Mouse (Mus musculus): ENCODE data around the gene 4931409K22Rik. TPM values are rescaled to one million over a fixed set of nuclear protein-coding genes. Genes with fewer than 3 reads are reported as not detected.

4931409K22Rik gene
- total RNA-seq, 2 experiments from 2014 or later: not detected

DNA sequence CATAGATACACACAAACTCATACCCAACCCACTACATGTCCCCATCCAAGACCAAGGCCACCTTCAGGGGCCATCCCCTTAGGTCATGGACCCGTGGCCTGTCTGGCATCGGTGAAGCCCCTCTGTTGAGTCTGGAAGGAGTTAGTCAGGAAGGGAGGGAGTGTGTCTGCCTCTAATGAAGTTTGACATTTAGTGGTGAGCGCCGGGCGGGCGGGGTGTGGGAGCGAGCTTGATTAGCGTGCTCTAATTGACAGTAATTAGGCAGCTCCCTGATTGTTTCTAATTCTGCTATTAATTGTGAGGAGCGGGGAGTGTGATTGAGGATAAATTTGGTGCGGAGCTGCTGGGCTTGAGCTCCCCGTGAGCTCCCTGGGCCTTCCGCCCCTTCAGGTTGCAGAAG lies 59.1 kb downstream of the 4931409K22Rik start:
- DNase-seq: no peak

DNA sequence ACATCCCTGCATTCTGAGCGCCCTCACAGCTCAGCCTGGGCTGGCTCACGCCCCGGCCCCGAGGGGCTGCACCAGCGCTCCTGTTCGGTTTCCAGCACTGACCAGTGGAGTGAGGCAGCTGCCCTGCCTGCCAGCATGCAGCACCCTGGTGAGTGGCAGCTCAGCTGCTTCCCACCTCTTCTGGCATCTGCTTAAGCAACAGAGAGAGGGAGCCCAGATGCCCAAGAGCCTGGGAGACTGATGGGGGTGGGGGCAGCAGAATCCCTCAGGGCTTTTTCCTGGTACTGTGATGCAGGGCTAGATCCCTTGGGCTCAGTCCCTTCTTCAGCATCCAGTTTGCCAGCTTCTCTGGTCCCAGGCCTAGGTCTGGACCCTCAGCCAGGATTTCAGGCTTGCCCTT lies 59.9 kb downstream of the 4931409K22Rik start:
- no peak for DNase-seq

DNA sequence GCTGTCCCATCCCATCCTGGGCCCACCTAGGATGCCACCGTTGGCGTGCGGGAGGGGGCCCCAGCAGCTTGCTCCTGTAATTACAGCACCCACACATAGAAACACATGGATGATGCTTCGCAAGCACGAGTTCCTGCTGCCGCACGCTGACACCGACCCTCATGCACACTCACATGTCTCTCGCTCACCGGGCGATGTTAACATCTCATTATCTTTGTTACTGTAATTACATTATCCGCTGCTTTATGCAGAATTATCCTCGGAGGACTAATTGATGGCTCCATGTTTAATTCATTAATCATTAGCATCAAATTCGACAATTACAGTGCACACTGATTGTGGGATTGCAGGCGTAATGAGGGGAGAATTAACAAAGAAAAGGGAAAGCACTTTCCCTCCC lies 61.6 kb downstream of the 4931409K22Rik start:
- DNase-seq: no peak

Small RNA genes lying within 50 kb of the gene (microRNA-seq; reads per million reads assigned to microRNA genes)
- gene Mir671: 1,547 to 2,368 reads per million in 2 experiments

Other genes starting within 250 kb of the 4931409K22Rik start
- gene Kcnh2, start 205.2 kb downstream of the 4931409K22Rik start, total RNA-seq (2021): 10 to 100 TPM; 21.3 to 23.7 TPM
- gene Nos3, start 192.0 kb downstream of the 4931409K22Rik start, total RNA-seq (2021): 1 to 10 TPM; 6.1 to 6.4 TPM
- 1 to 10 TPM; 3.0 to 4.2 TPM for gene Atg9b, start 164.7 kb downstream of the 4931409K22Rik start, total RNA-seq (2021)
- 10 to 100 TPM; 51.9 to 58.7 TPM for gene Abcb8, start 163.1 kb downstream of the 4931409K22Rik start, total RNA-seq (2021)
- under 1 TPM in 1 of 2 experiments, not detected in 1; 0.23 TPM for gene Asic3, start 143.4 kb downstream of the 4931409K22Rik start, total RNA-seq (2021)
- 100 to 1,000 TPM; 122 TPM for gene Cdk5, start 133.3 kb downstream of the 4931409K22Rik start, total RNA-seq (2021)
- 10 to 100 TPM; 25.6 to 33.2 TPM for gene Slc4a2, start 133.0 kb downstream of the 4931409K22Rik start, total RNA-seq (2021)
- 100 to 1,000 TPM; 121 to 144 TPM for gene Fastk, start 111.5 kb downstream of the 4931409K22Rik start, total RNA-seq (2021)
- 10 to 100 TPM; 18.6 to 19.8 TPM for gene Tmub1, start 109.0 kb downstream of the 4931409K22Rik start, total RNA-seq (2021)
- 100 to 1,000 TPM; 635 to 641 TPM for gene Agap3, start 104.6 kb downstream of the 4931409K22Rik start, total RNA-seq (2021)
- not detected for gene Gbx1, start 29.6 kb downstream of the 4931409K22Rik start, total RNA-seq (2021)
- under 1 TPM in 1 of 2 experiments, not detected in 1; 0.25 TPM for gene Asb10, start 15.8 kb downstream of the 4931409K22Rik start, total RNA-seq (2021)
- 10 to 100 TPM; 74.5 to 77.3 TPM for gene Abcf2, start 20.7 kb upstream of the 4931409K22Rik start, total RNA-seq (2021)
- gene Chpf2, start 29.9 kb upstream of the 4931409K22Rik start, total RNA-seq (2021): 10 to 100 TPM; 58.0 to 61.2 TPM
- gene Smarcd3, start 67.6 kb upstream of the 4931409K22Rik start, total RNA-seq (2021): 10 to 100 TPM; 88.0 to 89.8 TPM
- gene Nub1, start 128.7 kb upstream of the 4931409K22Rik start, total RNA-seq (2021): 10 to 100 TPM; 63.3 to 65.9 TPM
- 1 to 10 TPM in 1 of 2 experiments, under 1 TPM in 1; 0.22 to 1.5 TPM for gene Wdr86, start 173.9 kb upstream of the 4931409K22Rik start, total RNA-seq (2021)
- under 1 TPM; 0.53 to 0.95 TPM for gene Crygn, start 201.2 kb upstream of the 4931409K22Rik start, total RNA-seq (2021)